Mouse (Mus musculus): ENCODE data around the gene Duxf3. TPM values are rescaled to one million over a fixed set of nuclear protein-coding genes. Genes with fewer than 3 reads are reported as not detected.

Duxf3 gene
- polyA plus RNA-seq, 1 experiment from 2014 or later, result not detected

Other genes starting within 250 kb of the Duxf3 start
- not detected in 2 replicates for gene AW822073, start 7.7 kb downstream of the Duxf3 start, polyA plus RNA-seq (2015; fragmentation: Nextera tagmentation; extraction: Ambion mirVana)
- gene Gm4981, start 4.0 kb upstream of the Duxf3 start, polyA plus RNA-seq (2015; fragmentation: Nextera tagmentation; extraction: Ambion mirVana), result not detected in 2 replicates
- gene Gcc2, start 22.8 kb upstream of the Duxf3 start, polyA plus RNA-seq (2015; fragmentation: Nextera tagmentation; extraction: Ambion mirVana), result 56.7 and 57.4 TPM in 2 replicates
- 121 and 124 TPM in 2 replicates for gene Lims1, start 90.8 kb upstream of the Duxf3 start, polyA plus RNA-seq (2015; fragmentation: Nextera tagmentation; extraction: Ambion mirVana)
- 19.0 and 20.7 TPM in 2 replicates for gene Ranbp2, start 214.2 kb upstream of the Duxf3 start, polyA plus RNA-seq (2015; fragmentation: Nextera tagmentation; extraction: Ambion mirVana)

Data from embryonic facial prominence, embryonic 15.5 days (tissue).